ENCODE assay signal across 10 mouse cellular contexts in the genomic region with DNA sequence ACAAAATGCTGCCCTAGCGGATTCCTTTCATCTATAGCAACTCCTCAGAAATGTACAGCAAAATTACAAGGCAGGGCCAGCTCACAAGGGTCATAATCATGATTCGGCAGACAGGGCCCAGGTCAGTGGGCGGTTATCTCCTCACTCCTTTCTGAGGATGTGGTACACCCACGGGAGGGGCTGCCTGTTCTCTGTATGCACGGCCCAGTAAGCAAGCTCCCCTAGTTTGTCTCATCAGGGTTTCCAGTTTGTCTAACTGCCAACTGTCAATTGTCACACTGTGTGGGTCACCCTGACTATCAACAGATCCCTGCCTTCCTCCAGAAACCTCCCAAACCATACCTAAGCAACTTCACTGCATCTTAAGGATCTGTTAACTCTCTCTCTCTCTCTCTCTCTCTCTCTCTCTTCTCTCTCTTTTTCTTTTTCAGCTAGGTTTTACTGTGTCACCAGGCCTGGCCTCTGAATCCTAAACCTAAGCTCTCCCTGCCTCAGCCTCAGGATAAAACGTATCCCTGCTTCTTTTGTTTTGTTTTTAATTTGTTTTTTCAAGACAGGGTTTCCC. TPM values are rescaled to one million over a fixed set of nuclear protein-coding genes. Genes with fewer than 3 reads are reported as not detected.
DNase-seq lines count a peak whose midpoint lies in the region; ATAC-seq and TF ChIP-seq lines count a peak whose summit lies in the region.
"Had no signal": no experiment of that assay in that cellular context is flagged by ENCODE, and none has a peak within 500 bp of the region (broad histone marks: within the 10 kb centered on the region; RNA-seq: fewer than 3 reads in every experiment).

No protein-coding gene starts in this region.

- no peak for TF ChIP-seq CTCF in E14TG2a.4 (conservative IDR thresholded peaks at IDR 0.05; ENCODE audit: low read length)

- no peak overlapping the region for H3K9ac ChIP-seq in heart, embryonic 16.5 days (ENCODE audit: low read length)
- H3K9ac ChIP-seq in forebrain, embryonic 15.5 days (replicated peaks), result no peak overlapping the region

- no peak for DNase-seq in heart, postnatal 25 days (ENCODE audit: low spot score)
- DNase-seq in naive thymus-derived CD4-positive, alpha-beta T cell, adult 2 months (ENCODE audit: low read depth), result peak; percentile 50
- DNase-seq in adipocyte (ENCODE audit: low spot score), result no peak
- DNase-seq in MN1 (ENCODE audit: low spot score), result no peak
- DNase-seq: cerebellum, adult 9-10 months had no signal

- ATAC-seq in heart, embryonic 16.5 days (replicated peaks; ENCODE audit: extremely low read depth, insufficient read depth, low FRiP score), result peak; percentile 21; the same call in 1 of the 2 replicates
- no peak for ATAC-seq in forebrain, embryonic 15.5 days (replicated peaks)
- ATAC-seq: lung, postnatal 0 days had no signal

- no peaks in the 10 kb centered on the region for H3K9me3 ChIP-seq in heart, embryonic 16.5 days (replicated peaks; ENCODE audit: control insufficient read depth, low read length)
- no peaks in the 10 kb centered on the region for H3K9me3 ChIP-seq in E14TG2a.4 (ENCODE audit: low read length)
- no peaks in the 10 kb centered on the region for H3K9me3 ChIP-seq in erythroblast, embryonic 14.5 days (ENCODE audit: control insufficient read depth, low read length)
- no peaks in the 10 kb centered on the region for H3K9me3 ChIP-seq in forebrain, embryonic 15.5 days

- H3K4me1 ChIP-seq in heart, embryonic 16.5 days (ENCODE audit: control insufficient read depth, insufficient read depth, low read length), result peaks cover 27% of the 10 kb centered on the region
- peaks cover 75% of the 10 kb centered on the region for H3K4me1 ChIP-seq in E14TG2a.4 (replicated peaks; ENCODE audit: low read depth, low read length)
- H3K4me1 ChIP-seq in erythroblast, embryonic 14.5 days (ENCODE audit: control insufficient read depth), result peaks cover 74% of the 10 kb centered on the region
- no peaks in the 10 kb centered on the region for H3K4me1 ChIP-seq in forebrain, embryonic 15.5 days

- H3K4me2 ChIP-seq in heart, embryonic 16.5 days (ENCODE audit: low read depth, low read length), result no peak overlapping the region
- H3K4me2 ChIP-seq in forebrain, embryonic 15.5 days (replicated peaks), result no peak overlapping the region

- H3K4me3 ChIP-seq in heart, embryonic 16.5 days (ENCODE audit: low read length), result no peak overlapping the region
- H3K4me3 ChIP-seq in E14TG2a.4 (replicated peaks; ENCODE audit: low read length), result peak overlapping the region; percentile 29; the same call in 1 of the 2 replicates
- H3K4me3 ChIP-seq in erythroblast, embryonic 14.5 days (replicated peaks), result peak overlapping the region; percentile 43
- H3K4me3 ChIP-seq in forebrain, embryonic 15.5 days, result no peak overlapping the region

- no peaks in the 10 kb centered on the region for H3K36me3 ChIP-seq in heart, embryonic 16.5 days (ENCODE audit: control insufficient read depth, insufficient read depth)
- H3K36me3 ChIP-seq in E14TG2a.4 (ENCODE audit: insufficient read depth, low read length), result no peaks in the 10 kb centered on the region
- no peaks in the 10 kb centered on the region; the same call in 1 of the 2 replicates for H3K36me3 ChIP-seq in erythroblast, embryonic 14.5 days (ENCODE audit: control insufficient read depth)
- H3K36me3 ChIP-seq in forebrain, embryonic 15.5 days, result no peaks in the 10 kb centered on the region

- intact Hi-C loops in heart, postnatal 25 days (cut with DNase I), result no loop called here

- 56% methylated on average over 6 of the region's 6 CpGs for WGBS in heart, embryonic 16.5 days
- WGBS in forebrain, embryonic 15.5 days, result 71% methylated on average over 6 of the region's 6 CpGs

- peak overlapping the region; percentile 20; the same call in 1 of the 2 replicates for H3K27ac ChIP-seq in heart, embryonic 16.5 days (ENCODE audit: low read length)
- no peak overlapping the region for H3K27ac ChIP-seq in forebrain, embryonic 15.5 days (replicated peaks)

- H3K27me3 ChIP-seq in heart, embryonic 16.5 days (ENCODE audit: control insufficient read depth, insufficient read depth, low read length), result no peaks in the 10 kb centered on the region
- no peaks in the 10 kb centered on the region for H3K27me3 ChIP-seq in E14TG2a.4 (ENCODE audit: insufficient read depth, low read length)
- no peaks in the 10 kb centered on the region for H3K27me3 ChIP-seq in erythroblast, embryonic 14.5 days (ENCODE audit: control insufficient read depth)
- no peaks in the 10 kb centered on the region for H3K27me3 ChIP-seq in forebrain, embryonic 15.5 days

RNA-seq across cellular contexts. Expression of a gene that starts 55.5 kb away (rescaled TPM):
- polyA plus RNA-seq in heart, embryonic 16.5 days (2015; fragmentation: Nextera tagmentation; extraction: Ambion mirVana), result 17.6 and 22.5 TPM in 2 replicates
- total RNA-seq in heart, postnatal 25 days (2021), result 10 to 100 TPM; 61.6 to 70.0 TPM
- polyA plus RNA-seq in erythroblast, embryonic 14.5 days (2012), result 0.56 and 0.76 TPM in 2 replicates
- 18.7 and 20.7 TPM in 2 replicates for polyA plus RNA-seq in forebrain, embryonic 15.5 days (2015; fragmentation: Nextera tagmentation; extraction: Ambion mirVana)

Comparison
In these comparisons a context has a peak if more than half of its experiments do, and no peak if none do; other contexts are left out.
1. H3K4me3 ChIP-seq: peak in E14TG2a.4 (single experiment) and erythroblast, embryonic 14.5 days (single experiment); none in heart, embryonic 16.5 days (single experiment) and forebrain, embryonic 15.5 days (single experiment).
2. RNA of a gene that starts 55.5 kb away (polyA plus RNA-seq): 17.6 to 22.5 TPM in heart, embryonic 16.5 days and 18.7 to 20.7 TPM in forebrain, embryonic 15.5 days; 0.56 to 0.76 TPM in erythroblast, embryonic 14.5 days; every median in the first group is over 10 times any median in the second.